Mouse (Mus musculus): ENCODE data around the gene Gm20388. TPM values are rescaled to one million over a fixed set of nuclear protein-coding genes. Genes with fewer than 3 reads are reported as not detected.

Gene Gm20388
- polyA plus RNA-seq, 1 experiment from 2014 or later: not detected

DNA sequence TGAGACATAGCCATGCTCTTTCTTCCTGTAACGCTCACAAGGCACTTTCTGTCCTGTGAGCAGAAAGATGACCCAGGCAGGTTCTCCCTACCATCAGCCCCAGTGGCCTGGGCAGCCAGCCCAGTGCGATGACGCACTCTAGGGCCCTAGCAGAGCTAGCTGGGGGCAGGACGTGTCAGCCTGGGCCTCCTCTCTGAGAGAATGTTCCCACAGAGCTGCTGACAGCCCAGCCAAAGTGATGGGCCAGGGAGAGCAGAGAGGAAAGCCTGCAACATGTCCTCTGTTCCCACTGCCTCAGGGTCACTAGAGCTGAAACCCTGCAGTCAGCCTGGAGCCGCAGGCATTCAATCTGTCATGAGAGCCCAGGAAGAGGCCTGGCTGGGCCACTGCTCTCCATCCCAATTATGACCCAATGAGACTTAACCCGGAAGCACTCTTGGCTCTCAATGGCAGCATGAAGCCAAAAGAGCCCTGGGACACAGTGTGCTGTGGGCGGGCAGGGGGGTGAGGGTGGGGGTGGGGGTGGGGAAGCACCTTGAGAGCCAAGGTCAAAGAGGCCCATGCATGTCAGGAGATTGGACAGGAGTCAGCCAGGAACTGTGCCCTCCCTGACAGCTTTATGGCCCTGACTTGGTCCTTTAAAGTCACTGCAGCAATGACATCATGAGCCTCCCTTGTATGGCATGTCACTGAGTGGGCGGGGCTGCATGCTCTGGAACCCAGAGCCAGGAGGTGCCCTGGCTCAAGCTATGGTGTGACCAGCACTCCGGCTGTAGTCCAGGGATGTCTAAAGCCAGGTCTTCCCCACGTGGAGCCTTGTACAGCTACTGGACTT lies 1465.7 kb downstream of the Gm20388 start:
- TF ChIP-seq CTCF (IDR thresholded peaks at IDR 0.05; ENCODE audit: low read depth): no peak
- Histone ChIP-seq H3K9me3 (ENCODE audit: control insufficient read depth) (no peaks in the 10 kb centered on the region), H3K27ac (ENCODE audit: low read depth, low read length) (no peak overlapping the region), H3K27me3 (replicated peaks; ENCODE audit: control insufficient read depth, insufficient read depth, low read length) (no peaks in the 10 kb centered on the region; the same call in 1 of the 2 replicates), H3K9ac (ENCODE audit: low read depth, low read length) (no peak overlapping the region), H3K4me2 (replicated peaks; ENCODE audit: low read depth) (no peak overlapping the region), H3K4me1 (replicated peaks; ENCODE audit: control insufficient read depth, insufficient read depth, low read length) (peaks cover 6% of the 10 kb centered on the region; the same call in 1 of the 2 replicates), H3K36me3 (ENCODE audit: control insufficient read depth, insufficient read depth) (no peaks in the 10 kb centered on the region), H3K4me3 (ENCODE audit: low read depth, low read length) (no peak overlapping the region)
- ATAC-seq: peak; percentile 31
- WGBS: 58% methylated on average over 10 of the region's 10 CpGs

DNA sequence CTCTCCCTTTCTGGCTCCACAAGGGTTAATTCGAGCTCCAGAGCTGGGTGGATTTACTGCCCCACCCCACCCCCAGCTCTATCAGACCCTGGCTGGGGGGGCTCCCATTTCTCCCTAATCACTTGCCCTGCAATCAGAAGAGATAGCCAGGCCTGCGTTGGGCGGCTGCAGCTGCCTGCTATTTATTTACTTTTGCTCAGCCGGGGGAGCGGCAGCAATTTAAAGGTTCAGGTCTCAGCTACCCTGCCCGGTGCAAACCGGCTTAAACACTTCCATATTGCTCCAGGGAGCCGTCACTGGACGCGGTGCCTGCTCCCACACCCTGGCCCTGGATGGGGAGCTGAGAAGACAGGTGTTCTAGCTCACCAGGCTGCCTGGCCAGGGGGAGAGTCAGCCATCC lies 1467.0 kb downstream of the Gm20388 start:
- Histone ChIP-seq H3K4me1 (replicated peaks; ENCODE audit: control insufficient read depth, insufficient read depth, low read length) (peaks cover 6% of the 10 kb centered on the region; the same call in 1 of the 2 replicates), H3K4me2 (replicated peaks; ENCODE audit: low read depth) (no peak overlapping the region)
- 12% methylated on average over 10 of the region's 10 CpGs for WGBS

DNA sequence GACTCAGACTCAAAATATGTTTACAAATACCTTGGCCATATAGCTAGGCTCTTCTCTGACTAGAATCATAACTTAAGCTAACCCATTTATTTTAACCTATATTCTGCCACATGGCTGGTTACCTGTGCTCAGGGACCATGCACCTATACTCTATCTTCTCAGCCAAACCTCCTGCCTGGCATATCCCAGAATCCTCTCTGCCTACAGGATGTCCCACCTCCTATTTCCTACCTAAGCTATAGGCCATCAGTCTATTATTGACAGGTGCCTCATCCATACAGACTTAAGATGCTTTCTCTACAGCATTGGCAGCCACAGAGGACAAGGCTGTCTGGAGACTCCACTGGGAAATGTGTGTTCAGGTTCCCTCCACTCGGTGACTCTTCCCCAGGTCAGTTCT lies 1468.7 kb downstream of the Gm20388 start:
- H3K4me2 ChIP-seq (replicated peaks; ENCODE audit: low read depth): no peak overlapping the region
- no peak for TF ChIP-seq CTCF (IDR thresholded peaks at IDR 0.05; ENCODE audit: low read depth)
- no peak overlapping the region for H3K4me3 ChIP-seq (ENCODE audit: low read depth, low read length)
- no peaks in the 10 kb centered on the region for H3K9me3 ChIP-seq (ENCODE audit: control insufficient read depth)
- no peak overlapping the region for H3K9ac ChIP-seq (ENCODE audit: low read depth, low read length)
- peaks cover 6% of the 10 kb centered on the region; the same call in 1 of the 2 replicates for H3K4me1 ChIP-seq (replicated peaks; ENCODE audit: control insufficient read depth, insufficient read depth, low read length)
- H3K36me3 ChIP-seq (ENCODE audit: control insufficient read depth, insufficient read depth): no peaks in the 10 kb centered on the region
- no peaks in the 10 kb centered on the region; the same call in 1 of the 2 replicates for H3K27me3 ChIP-seq (replicated peaks; ENCODE audit: control insufficient read depth, insufficient read depth, low read length)
- WGBS: 80% methylated on average over 1 of the region's 1 CpGs
- no peak overlapping the region for H3K27ac ChIP-seq (ENCODE audit: low read depth, low read length)
- no peak for ATAC-seq

More for the DNA sequence above, 1467.0 kb downstream of the Gm20388 start:
- H3K36me3 ChIP-seq (ENCODE audit: control insufficient read depth, insufficient read depth): no peaks in the 10 kb centered on the region
- H3K27me3 ChIP-seq (replicated peaks; ENCODE audit: control insufficient read depth, insufficient read depth, low read length): no peaks in the 10 kb centered on the region
- H3K9ac ChIP-seq (ENCODE audit: low read depth, low read length): no peak overlapping the region
- no peak overlapping the region for H3K27ac ChIP-seq (ENCODE audit: low read depth, low read length)
- H3K4me3 ChIP-seq (ENCODE audit: low read depth, low read length): no peak overlapping the region
- no peaks in the 10 kb centered on the region for H3K9me3 ChIP-seq (ENCODE audit: control insufficient read depth)
- ATAC-seq: peak; percentile 53
- TF ChIP-seq CTCF (IDR thresholded peaks at IDR 0.05; ENCODE audit: low read depth): no peak

DNA sequence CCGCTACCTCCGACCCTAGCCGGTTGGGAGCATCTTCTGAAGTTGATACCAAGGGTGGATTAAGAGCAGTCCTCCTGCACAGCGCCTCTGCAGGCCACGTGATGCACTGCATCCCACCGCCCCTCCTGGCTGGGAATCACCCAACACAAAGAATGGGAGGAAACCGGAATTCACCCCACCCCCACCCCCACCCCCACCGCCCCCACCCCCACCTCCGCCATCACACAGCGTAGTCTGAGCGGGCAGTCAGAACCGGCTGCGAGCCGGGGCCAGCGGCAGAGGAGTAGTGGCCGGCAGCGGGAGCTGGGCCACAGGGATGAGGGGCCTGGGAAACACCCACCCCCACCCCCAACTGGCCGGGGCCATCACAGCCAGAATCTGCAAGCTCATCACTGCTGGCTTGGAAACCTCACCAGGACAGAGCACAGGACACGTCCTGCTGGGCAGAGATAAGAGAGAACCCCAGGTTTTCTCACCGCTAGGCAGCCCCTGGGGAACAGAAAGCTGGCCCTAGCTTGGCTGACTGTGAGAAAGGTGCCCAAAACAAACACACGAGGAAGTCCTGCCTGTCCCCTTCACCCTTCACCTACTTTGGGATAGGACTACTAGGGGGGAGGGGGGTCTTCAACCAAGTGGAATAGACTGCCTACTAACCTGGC lies 1472.1 kb downstream of the Gm20388 start:
- H3K4me3 ChIP-seq (ENCODE audit: low read depth, low read length): no peak overlapping the region
- H3K27ac ChIP-seq (ENCODE audit: low read depth, low read length): no peak overlapping the region
- H3K9me3 ChIP-seq (ENCODE audit: control insufficient read depth): no peaks in the 10 kb centered on the region
- WGBS: 6% methylated on average over 21 of the region's 21 CpGs
- peak; percentile 81 for TF ChIP-seq CTCF (IDR thresholded peaks at IDR 0.05; ENCODE audit: low read depth)
- peaks cover 3% of the 10 kb centered on the region; the same call in 1 of the 2 replicates for H3K4me1 ChIP-seq (replicated peaks; ENCODE audit: control insufficient read depth, insufficient read depth, low read length)
- H3K9ac ChIP-seq (ENCODE audit: low read depth, low read length): no peak overlapping the region
- H3K36me3 ChIP-seq (ENCODE audit: control insufficient read depth, insufficient read depth): no peaks in the 10 kb centered on the region
- peak overlapping the region; percentile 44 for H3K4me2 ChIP-seq (replicated peaks; ENCODE audit: low read depth)
- ATAC-seq: no peak
- peaks cover 3% of the 10 kb centered on the region; the same call in 1 of the 2 replicates for H3K27me3 ChIP-seq (replicated peaks; ENCODE audit: control insufficient read depth, insufficient read depth, low read length)

DNA sequence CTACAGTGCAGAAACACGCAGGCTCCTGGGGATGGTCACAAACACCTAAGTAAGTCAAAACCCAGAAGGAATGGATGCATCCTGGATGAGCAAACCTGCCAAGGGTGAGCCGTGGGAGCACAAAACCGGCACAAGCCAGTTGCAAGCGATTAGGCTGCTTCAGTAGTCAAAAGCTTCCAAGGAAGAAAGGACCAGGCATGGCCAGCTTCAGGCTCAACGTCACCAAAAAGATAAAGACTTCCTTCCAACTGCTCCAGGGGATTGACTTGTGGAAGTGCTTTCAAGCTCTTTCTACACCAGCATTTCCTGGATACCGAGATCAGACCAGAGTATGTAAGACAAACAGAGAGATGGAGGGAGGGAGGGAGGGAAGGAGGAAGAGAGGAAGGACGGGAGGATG lies 1474.9 kb downstream of the Gm20388 start:
- H3K4me3 ChIP-seq (ENCODE audit: low read depth, low read length): no peak overlapping the region
- no peaks in the 10 kb centered on the region for H3K9me3 ChIP-seq (ENCODE audit: control insufficient read depth)
- H3K27ac ChIP-seq (ENCODE audit: low read depth, low read length): no peak overlapping the region
- no peaks in the 10 kb centered on the region for H3K36me3 ChIP-seq (ENCODE audit: control insufficient read depth, insufficient read depth)
- no peaks in the 10 kb centered on the region for H3K4me1 ChIP-seq (replicated peaks; ENCODE audit: control insufficient read depth, insufficient read depth, low read length)
- peaks cover 13% of the 10 kb centered on the region for H3K27me3 ChIP-seq (replicated peaks; ENCODE audit: control insufficient read depth, insufficient read depth, low read length)
- no peak overlapping the region for H3K4me2 ChIP-seq (replicated peaks; ENCODE audit: low read depth)
- TF ChIP-seq CTCF (IDR thresholded peaks at IDR 0.05; ENCODE audit: low read depth): no peak
- no peak overlapping the region for H3K9ac ChIP-seq (ENCODE audit: low read depth, low read length)
- 41% methylated on average over 7 of the region's 7 CpGs for WGBS
- ATAC-seq: no peak

DNA sequence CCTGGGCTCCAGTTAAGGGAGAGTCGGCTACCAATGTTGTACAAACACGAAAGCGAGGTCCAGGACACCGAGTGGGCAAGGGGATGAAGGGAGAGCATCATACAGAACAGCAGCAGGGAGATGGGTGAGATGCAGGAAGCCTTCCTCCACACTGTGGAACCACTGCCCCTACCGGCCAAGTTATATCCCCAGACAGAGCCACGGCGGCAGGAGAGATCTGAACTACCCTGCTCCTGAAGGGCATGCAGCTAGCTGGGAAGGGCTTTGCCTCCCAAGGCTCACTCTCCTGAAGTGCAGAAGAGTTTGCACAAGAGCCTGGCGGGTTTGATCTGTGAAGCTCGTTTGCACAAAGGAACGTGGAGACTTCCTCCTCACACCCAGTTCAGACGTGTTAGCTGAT lies 1480.0 kb downstream of the Gm20388 start:
- TF ChIP-seq CTCF (IDR thresholded peaks at IDR 0.05; ENCODE audit: low read depth): peak; percentile 83
- Histone ChIP-seq H3K36me3 (ENCODE audit: control insufficient read depth, insufficient read depth) (no peaks in the 10 kb centered on the region), H3K9me3 (ENCODE audit: control insufficient read depth) (no peaks in the 10 kb centered on the region), H3K4me2 (replicated peaks; ENCODE audit: low read depth) (no peak overlapping the region), H3K4me3 (ENCODE audit: low read depth, low read length) (no peak overlapping the region), H3K27me3 (replicated peaks; ENCODE audit: control insufficient read depth, insufficient read depth, low read length) (peaks cover 56% of the 10 kb centered on the region), H3K9ac (ENCODE audit: low read depth, low read length) (no peak overlapping the region), H3K4me1 (replicated peaks; ENCODE audit: control insufficient read depth, insufficient read depth, low read length) (no peaks in the 10 kb centered on the region), H3K27ac (ENCODE audit: low read depth, low read length) (no peak overlapping the region)
- 18% methylated on average over 11 of the region's 11 CpGs for WGBS
- no peak for ATAC-seq
